Mouse (Mus musculus): ENCODE results near the gene Nol4l.

Nol4l gene

DNA sequence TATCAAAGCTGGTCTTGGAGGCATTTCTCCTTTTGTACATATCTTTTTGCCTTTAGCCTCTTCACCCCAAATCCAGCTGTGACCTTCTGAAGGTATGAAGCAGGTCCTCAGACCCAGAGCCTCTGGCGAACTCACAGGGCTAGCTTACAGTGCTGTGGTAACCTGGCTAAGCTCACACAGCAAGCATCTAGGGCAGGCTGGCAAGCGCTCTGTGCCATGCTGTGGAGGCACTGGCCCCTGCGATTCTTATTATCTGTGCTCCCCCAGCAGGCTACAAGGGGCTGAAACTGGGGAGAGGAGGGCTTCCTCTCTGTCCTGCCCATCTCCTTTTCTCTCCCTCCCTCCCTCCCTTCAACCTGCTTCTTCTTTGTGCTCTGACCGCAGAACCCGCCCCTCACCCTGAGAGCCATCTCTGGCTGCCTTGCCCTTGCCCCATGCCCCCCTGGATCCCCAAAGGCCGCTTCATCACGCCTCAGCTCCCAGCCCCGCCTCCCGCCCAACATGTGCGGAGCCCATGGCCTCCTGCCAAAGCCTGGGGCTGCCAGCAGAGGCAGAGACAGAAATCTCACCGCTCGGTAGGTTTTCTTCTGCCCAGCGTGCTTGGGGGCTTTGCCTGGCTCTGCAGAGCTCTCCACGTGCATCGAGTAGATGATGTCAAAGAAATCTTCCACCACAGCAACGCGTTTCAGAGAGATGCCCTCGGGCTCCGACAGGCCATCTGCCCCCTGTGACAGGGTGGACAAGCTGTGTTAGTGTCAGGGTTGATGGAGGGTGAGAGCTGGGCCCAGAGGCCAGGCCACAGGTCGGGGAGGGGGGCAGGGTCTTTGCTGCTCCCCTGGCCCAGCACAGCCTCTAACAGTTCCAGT is 46.4 kb downstream of the Nol4l start:
- peak; percentile 53 for DNase-seq (ENCODE audit: low spot score)

DNA sequence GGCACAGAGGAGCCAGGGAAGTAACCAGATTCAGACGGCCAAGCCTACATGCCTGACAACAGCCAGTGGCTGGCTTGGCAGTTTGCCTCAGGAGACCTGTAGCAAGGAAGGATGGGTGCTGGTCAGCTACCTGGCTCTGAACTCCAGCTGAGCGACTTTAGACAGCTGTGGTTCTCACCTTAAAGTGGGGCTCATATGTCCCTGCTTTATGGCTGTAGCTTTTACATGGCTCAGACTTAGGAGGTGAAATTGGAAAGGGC is 48.0 kb downstream of the Nol4l start:
- DNase-seq (ENCODE audit: low spot score), result no peak

DNA sequence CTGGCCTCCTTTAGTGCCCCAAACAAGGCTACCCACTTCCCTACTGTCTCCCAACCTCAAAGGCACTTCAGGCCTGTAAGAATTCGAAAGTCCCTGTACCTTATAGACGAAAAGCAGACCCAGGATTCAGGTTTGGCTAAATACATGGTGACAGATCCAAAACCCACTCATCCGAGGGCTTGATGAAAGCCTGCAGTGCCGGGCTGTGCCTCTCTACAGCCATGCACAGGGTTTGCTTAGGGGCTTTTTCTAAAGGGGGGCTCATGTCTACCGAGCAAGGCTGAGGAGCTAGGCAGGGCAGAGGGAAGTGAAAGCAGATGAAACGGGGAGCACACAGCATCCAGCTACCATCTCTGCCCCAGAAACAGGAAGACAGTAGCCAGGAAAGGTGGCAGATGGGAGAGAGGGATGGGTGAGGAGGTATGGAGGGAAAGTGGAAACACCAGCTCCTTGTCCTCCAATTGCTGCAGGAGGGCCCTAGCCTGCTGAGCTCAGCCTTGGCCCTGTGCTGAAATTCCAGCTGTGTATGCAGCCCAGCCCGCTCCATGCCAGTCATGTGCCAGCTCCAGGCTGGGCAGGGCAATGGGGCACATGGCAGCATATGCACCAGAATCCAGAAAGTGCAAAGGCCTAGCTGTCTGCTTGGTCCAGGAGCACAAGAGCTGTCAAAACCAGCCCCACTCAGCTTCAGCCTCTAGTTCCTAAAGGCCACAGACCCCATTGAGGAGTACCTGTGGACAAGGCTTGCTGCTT is 48.5 kb downstream of the Nol4l start:
- no peak for DNase-seq (ENCODE audit: low spot score)

DNA sequence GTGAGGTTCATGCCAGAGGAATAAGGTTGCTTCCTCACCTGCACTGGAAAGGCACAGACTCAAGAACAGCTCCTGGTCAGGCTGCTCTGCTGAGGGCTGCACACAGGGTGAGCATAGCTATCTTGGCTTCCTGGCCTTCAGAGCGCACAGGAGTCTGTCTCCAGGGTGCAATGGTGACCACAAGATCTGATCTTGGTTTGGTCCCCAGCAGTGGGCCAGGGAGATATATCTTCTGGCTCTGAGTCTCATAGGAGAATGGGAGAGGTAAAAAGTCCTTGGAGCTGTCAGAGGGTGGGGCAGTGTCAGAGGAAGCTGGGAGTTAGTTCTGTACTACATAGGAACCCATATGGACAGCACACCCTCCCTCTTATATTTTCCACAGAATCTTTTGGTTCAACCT is 50.3 kb downstream of the Nol4l start:
- DNase-seq (ENCODE audit: low spot score), result no peak

DNA sequence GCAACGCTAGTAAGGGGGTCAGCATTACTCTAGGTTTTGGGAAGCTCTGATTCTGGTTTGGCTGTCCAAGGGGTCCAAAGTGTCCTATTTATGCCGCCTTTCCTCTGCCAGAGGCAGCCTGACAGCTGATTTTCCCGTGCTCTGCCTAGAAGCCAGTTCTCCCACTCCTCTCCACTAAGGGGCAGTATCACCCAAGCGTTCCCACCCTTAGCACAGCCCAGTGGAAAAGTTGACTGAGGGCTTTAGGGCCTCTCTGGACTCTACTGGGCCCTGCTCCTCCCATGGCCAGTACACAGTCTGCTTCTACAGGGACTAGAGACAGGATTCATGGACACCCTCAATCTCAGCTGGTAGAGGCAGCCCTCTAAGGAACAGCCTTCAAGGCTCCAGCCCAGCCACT is 51.2 kb downstream of the Nol4l start:
- peak; percentile 34 for DNase-seq (ENCODE audit: low spot score)

DNA sequence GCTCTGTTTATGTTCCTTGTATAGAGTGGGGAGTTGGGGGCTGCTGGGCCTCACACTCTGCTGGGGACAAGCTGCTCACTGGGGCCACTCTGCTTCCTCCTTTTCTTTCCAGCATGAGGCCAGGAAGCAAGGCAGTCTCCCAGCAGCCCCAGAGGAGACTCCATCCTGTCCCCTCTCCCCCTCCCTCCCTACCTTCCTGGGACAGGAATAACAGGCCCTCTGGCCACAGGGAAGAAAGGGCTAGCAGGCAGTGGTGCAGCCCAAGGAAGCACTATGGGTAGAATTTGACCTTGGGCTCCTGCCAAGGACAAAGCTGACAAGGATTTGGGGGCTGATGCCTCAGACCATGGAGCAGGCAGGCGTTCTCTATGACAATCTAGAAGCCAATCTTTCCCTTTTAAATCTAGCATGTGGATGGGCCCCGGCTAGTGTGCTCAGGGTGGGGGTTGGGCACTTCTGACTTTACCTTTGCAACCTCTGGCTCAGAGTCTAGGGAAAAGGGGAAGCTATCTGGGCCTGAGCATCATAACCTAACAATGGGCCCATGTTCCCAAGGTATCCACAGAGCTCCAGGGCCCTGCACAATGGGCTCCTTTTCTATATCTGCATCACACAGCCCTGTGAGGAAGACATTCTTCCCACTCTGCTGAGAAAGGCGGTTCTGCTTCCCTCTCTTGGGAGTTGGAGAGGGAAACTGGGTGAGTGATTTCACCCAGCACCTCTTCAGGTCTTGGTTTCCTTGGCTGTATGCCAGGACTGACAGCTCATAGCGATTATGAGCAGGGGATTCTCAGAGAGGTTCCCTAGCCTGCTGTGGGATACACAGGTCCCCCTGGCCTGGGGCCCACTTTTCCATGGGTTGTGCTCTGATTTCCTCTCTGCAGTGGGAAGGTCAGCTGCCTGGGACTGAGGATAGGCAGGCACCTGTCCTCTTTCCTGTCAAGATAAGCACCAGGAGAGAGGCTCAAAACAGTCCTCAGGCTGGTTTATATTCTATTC is 54.4 kb downstream of the Nol4l start:
- DNase-seq (ENCODE audit: low spot score), result peak; percentile 40

DNA sequence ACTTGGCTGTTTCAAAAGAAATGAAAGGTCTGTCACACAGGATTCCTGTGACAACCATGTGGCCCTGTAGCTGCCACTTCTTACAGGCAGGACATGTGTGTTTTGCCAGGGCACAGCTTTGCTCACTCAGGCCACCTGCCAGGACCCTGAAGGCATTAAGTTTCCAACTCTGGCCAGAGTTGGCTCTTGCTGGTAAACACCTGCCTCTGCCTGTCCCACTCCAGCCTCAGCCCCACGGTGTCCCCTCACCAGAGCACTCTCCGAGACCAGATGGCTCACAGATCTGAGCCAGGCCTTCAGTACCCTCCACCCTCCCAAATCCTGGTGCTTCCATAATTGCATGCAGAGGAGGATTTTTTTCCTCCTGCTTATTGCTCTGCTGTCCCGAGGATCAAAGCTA is 58.8 kb downstream of the Nol4l start:
- DNase-seq (ENCODE audit: low spot score), result peak; percentile 13

DNA sequence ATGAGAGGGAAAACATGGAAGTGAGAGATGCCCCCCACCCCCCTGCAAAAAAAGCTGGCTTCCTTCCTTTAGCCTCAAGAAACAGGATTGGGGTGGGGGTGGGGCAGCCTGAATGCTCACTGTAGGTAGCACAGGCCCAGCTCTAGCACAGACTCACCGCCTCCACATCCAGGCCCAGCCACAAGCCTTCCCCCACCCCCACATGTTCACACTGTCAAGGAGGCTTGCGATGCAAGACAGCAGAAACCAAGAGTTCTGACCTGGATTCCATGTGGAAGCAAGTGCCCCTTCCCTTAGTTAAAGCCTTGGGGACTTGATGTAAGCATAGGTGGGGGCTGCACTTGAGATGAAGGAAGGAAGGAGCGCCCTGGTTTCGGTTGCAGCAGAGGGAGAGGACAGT is 60.0 kb downstream of the Nol4l start:
- no peak for DNase-seq (ENCODE audit: low spot score)

DNA sequence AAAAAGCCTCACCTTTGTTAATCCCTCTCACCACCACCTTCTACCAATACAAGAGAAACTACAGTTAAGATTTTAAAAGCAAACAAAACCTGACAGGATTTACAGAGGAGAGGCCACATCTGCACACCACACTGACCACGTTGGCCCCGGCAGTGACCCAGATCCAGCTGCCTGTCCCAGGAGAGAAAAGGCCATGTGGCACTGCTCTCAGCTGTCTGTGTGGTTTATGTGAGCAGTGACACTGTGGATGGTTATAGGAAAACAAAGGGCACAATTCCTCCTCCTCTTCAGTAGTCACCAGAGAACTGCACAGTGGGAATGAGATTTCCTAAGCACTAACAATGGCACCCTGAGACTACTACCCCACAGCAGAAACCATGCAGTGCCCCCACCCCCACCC is 60.5 kb downstream of the Nol4l start:
- no peak for DNase-seq (ENCODE audit: low spot score)

DNA sequence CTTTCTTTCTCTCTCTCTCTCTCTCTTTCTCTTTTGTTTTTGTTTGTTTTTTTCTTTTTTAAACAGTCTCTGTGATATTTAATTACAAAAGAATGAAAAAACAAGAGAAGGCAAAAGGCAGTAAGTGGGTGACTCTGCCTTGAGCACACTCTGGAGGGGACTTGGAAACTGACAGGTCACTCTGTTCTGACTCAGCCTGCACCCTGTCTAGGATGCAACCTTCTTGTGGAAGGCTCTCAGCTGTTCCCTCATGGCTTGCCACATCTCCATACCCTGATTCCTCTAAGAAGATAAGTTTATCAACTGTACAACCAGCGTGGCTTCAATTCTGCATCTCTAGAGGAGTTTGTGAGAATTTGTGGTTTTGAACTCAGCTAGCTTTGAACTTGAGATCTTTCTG is 62.4 kb downstream of the Nol4l start:
- no peak for DNase-seq (ENCODE audit: low spot score)

DNA sequence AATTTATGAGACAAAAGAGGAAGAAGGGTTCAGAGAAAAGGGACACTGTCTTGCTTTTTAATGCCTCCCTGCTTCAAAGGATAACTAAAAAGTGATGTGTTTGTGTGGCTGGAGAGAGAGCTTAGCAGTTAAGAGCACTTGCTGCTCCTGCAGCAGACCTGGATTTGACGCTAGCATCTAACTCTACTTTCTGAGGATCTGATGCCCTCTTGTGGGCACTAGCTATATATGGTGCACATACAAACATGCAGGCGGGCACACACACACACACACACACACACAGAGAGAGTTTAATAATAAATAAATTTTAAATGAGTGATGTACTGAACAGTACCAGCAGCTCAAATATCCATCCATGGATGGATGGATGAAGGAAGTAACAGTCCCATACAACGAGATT is 66.5 kb downstream of the Nol4l start:
- DNase-seq (ENCODE audit: low spot score), result no peak

DNA sequence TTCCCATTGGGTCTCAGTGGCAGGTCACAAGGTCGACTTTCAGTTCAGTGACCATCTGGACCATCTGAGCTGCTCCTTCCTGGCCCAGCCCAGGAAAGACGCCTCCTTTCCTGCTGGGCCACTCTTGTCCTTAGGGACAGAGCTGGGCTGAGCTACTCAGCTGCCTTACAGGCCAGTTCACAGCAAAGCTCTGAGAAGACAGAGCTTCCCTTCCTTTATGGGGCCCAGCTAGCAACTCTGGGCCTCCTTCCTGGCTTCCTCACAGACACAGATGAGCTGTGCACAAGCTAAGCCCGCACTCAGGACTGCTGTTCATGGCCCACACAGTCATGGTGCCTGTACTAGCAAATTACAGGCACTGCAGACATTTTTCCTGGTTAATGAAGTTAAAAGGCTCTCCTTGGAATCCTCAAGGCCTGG is 71.7 kb downstream of the Nol4l start:
- peak; percentile 66 for DNase-seq (ENCODE audit: low spot score)

DNA sequence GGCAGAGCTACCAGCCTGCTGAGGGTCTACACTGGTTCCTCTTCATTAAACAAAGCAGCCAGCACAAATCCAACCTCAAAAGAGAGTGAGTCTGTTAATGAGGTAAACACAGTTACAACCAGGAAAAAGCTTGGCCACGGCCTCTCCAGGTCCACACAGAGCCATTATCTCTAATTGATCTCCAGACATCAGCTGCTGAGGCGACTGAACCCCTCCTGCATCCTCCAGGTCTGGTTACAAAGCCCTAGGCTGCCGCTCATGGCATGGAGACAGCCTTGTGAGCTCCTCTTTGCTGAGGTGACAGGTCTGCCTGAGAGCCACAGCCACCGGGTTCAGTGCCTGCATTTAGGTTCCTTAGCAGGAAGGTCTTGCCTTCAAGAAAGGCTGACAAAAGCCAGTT is 72.3 kb downstream of the Nol4l start:
- DNase-seq (ENCODE audit: low spot score), result peak; percentile 41

DNA sequence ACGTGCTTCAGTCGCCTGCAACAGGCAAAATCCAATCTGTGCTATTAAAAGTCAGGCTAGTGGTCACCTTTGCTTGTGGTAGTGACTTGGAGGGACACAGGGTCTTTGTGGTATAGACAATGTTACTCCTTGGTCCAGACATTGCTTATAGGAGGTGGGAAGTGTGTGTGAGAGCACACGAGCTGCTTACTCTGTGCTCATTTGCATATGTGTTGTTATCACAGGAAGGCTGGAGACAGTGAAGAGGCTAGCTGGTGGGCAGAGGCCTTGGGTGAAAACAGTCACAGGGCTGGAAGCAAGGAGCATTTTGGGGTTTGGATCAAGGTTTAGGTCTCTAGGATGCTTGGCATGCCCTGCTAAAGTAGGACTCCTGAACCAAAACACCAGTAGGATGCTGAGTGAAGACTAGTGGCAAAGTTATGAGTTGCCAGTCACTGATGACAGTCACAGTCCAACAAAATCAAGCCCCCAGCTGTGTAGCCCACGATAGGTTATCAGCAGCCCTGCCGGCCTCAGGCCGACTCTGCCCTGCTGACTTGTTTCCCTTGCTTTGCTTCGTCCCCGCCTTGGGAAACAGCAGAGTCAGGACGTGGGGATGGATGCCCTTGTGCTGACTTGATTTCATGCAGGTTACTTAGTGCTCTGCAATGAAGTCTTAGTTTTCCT is 74.8 kb downstream of the Nol4l start:
- DNase-seq (ENCODE audit: low spot score), result no peak

DNA sequence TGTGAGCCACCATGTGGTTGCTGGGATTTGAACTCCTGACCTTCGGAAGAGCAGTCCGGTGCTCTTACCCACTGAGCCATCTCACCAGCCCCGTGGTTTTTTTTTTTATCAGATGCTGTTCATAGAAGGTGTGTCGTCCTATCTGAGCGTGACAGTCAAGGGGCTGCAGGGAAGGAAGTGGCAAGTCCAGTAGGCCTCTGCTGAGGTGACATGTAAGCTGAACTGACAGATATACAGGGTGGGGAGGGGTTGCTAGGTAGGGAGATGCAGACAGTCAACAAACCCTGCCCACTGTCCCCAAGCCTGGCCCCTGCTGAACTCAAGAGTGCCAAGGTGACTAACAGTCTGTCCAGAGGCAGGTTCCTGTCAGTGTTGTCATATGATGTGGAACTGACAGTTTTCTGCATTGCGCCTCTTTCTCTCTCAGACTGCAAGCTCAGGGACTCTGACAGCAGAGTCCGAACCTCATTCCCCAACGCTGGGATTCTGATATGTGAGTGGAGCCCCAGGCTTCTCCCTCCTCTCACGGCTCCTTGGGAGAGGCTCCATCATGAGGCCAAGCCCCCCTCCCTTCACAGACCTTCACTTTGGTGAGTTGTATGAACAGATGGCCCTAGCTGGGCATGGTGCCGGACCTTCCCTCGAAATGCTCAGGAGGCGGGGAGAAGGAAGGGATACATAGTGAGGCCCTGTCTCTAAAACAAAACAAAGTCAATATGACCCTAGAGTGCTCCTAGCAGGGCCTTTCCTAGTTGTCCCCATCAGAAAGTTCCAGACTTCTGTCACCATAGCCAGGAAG is 75.6 kb downstream of the Nol4l start:
- no peak for DNase-seq (ENCODE audit: low spot score)

DNA sequence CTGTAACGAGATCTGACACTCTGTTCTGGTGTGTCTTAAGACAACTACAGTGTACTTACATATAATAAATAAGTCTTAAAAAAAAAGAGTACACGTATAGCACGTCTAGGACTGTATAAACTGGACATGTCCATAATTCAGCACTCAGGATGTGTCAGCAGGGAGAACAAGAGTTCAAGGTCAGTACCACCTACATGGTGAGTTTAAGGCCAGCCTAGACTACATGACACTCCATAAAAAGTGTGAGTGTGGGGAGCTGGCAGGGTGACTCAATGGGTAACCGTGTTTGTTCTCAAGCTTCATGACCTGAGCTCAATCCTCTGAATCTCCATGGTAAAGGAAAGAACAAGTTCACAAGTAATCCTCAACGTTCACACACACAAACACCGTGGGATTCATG is 81.3 kb downstream of the Nol4l start:
- DNase-seq (ENCODE audit: low spot score), result no peak

DNA sequence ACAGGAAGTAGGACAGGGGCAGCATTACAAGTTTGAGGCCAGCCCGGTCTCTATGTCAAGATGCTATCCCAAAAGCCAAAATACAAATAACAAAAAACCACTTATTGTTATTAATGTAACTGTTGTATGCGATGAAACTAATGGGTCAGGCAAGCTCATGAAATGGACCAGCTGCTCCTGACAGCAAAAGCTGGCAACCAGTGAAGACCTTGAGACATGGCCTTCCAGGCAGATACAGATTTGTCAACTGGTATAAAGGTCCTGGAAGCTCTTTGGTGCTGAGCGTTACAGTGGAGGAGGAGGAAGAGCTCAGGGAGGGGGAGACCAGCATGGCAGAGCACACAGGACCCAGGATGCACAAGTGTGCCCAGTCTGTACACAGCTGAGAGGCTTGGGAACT is 82.1 kb downstream of the Nol4l start:
- no peak for DNase-seq (ENCODE audit: low spot score)

DNA sequence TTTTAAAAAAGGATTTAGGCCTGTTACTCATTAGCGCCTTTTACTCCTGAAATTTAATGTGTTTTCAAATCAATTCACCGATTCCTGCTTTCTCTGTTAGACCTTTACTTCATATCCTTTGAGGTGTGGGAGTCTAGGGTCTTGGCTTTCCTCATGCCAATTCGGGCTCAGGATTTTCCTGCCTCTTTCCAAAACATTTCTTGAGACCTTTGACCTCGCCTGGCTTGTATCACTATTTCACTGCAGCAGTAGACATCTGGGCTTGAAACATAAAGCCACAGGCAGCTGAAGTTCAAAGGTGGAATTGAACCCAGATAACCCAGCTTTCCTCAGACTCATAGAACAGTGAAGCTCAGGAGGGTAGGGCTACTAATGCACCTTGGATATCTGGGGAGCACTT is 83.3 kb downstream of the Nol4l start:
- no peak for DNase-seq (ENCODE audit: low spot score)

DNA sequence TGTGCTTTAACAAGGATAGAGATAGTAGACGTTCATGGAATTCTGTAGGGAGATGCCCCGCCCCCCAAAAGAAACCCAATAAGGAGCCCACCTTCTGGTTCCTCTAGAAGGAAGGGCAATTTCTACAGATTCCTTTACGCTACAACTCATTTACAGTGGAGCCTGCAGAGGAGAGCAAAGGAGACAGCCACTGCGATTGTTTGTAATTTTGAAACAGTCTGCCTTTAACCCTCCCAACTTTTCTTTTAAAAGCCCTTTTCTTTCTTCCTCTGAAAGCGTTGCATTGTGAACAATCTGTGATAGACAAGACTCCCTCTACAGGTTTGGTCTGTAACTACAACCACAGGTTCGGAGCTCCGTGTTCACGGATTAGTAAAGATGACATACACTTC is 83.8 kb downstream of the Nol4l start:
- DNase-seq (ENCODE audit: low spot score), result peak; percentile 55

DNA sequence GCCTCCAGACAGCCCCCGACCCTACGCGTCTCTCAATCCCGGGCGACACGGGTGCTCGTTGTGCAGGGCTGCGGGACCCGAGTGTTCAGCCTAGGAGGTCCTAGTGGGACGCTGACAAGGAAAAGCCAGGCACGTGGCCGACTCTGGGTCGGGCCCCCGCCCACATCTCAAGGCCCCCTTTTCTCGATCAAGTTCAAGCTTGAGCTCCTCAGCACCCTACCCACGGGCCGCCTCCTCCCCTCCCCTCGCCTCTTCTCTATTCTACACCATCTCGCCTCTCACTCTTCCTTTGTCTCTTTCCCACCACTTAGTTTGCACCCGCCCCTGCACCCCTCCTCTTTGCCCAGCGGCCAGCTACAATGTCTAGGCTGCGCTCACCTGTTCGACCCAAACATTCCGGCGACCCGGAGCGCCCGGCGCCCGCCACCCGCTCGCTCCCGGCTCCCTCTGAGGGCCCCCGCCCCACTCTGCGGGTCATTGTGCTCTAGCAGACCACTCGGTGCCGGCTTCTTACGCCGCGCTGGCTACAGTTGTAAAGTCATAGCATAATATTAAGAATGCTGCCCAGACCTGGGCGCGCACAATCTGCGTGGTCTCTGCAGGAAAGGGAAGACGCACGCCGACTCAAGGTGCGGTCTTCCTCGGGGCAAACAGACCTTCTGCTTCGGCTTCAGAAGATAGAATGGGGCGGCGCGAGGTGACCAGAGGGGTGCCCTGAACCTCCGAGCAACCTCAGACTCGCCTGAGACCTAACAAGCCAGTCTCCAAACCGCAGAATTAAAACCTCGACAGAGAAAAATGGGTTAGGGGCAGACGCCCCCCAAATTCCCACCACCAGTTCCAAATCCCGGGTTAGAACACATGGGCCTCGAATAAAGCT is 84.4 kb downstream of the Nol4l start:
- no peak for DNase-seq (ENCODE audit: low spot score)

Data from MN1 (cell line).